Mouse (Mus musculus): Measurements from ENCODE around the gene Casz1. TPM values are rescaled to one million over a fixed set of nuclear protein-coding genes. Genes with fewer than 3 reads are reported as not detected.

Casz1 gene
- polyA plus RNA-seq, 1 experiment from 2014 or later: 3.1 TPM

GRCm38 (mm10) chr4:148902919-148903727 lies 98.9 kb downstream of the Casz1 start:
- Histone ChIP-seq H3K9me3 (no peaks in the 10 kb centered on the region), H3K4me1 (peaks cover 15% of the 10 kb centered on the region), H3K27ac (no peak overlapping the region), H3K36me3 (replicated peaks) (no peaks in the 10 kb centered on the region), H3K4me3 (replicated peaks) (no peak overlapping the region), H3K4me2 (0 out of 2 replicates have a peak overlapping the region, but pooled peaks have one; percentile 8), H3K9ac (no peak overlapping the region), H3K27me3 (peaks cover 77% of the 10 kb centered on the region)
- no peak for ATAC-seq (ENCODE audit: low FRiP score)
- WGBS: 26% methylated on average over 7 of the region's 8 CpGs

DNA sequence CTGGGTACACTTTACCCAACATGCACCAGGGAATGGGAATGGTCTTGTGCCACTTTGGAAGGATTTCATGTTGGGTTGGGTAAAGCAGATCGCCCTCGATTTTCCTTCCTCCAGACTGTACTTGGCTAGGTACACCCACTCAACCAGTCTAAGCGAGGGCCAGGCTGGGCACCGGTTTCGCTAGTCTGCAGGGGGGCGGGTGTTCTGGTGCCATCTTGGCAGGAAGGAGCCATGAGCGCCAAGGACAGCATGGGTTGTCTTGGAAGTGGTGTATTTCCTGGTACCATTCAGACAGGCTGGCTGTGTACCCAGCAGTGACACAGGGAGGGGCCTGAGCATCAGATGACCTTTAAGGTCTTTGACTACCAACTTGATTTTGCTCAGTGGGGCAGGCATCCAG lies 101.1 kb downstream of the Casz1 start:
- Histone ChIP-seq H3K9me3 (no peaks in the 10 kb centered on the region), H3K27me3 (peaks cover 61% of the 10 kb centered on the region), H3K27ac (no peak overlapping the region), H3K36me3 (replicated peaks) (no peaks in the 10 kb centered on the region), H3K4me1 (peaks cover 19% of the 10 kb centered on the region), H3K4me3 (replicated peaks) (no peak overlapping the region), H3K4me2 (no peak overlapping the region), H3K9ac (no peak overlapping the region)
- WGBS: 97% methylated on average over 7 of the region's 7 CpGs
- ATAC-seq (ENCODE audit: low FRiP score): no peak

GRCm38 (mm10) chr4:148906806-148907205 lies 102.6 kb downstream of the Casz1 start:
- Histone ChIP-seq H3K9ac (no peak overlapping the region), H3K4me1 (peaks cover 13% of the 10 kb centered on the region), H3K27me3 (peaks cover 59% of the 10 kb centered on the region), H3K27ac (no peak overlapping the region), H3K36me3 (replicated peaks) (no peaks in the 10 kb centered on the region), H3K4me3 (replicated peaks) (no peak overlapping the region), H3K4me2 (no peak overlapping the region), H3K9me3 (no peaks in the 10 kb centered on the region)
- no peak for ATAC-seq (ENCODE audit: low FRiP score)
- WGBS: 88% methylated on average over 10 of the region's 10 CpGs

GRCm38 (mm10) chr4:148908214-148908681 lies 104.0 kb downstream of the Casz1 start:
- no peak overlapping the region for H3K4me3 ChIP-seq (replicated peaks)
- no peak overlapping the region for H3K27ac ChIP-seq
- ATAC-seq (ENCODE audit: low FRiP score): no peak
- H3K4me2 ChIP-seq: no peak overlapping the region
- no peaks in the 10 kb centered on the region for H3K36me3 ChIP-seq (replicated peaks)
- WGBS: 58% methylated on average over 11 of the region's 11 CpGs
- peaks cover 51% of the 10 kb centered on the region for H3K27me3 ChIP-seq
- H3K4me1 ChIP-seq: peaks cover 18% of the 10 kb centered on the region
- H3K9me3 ChIP-seq: no peaks in the 10 kb centered on the region
- H3K9ac ChIP-seq: no peak overlapping the region

DNA sequence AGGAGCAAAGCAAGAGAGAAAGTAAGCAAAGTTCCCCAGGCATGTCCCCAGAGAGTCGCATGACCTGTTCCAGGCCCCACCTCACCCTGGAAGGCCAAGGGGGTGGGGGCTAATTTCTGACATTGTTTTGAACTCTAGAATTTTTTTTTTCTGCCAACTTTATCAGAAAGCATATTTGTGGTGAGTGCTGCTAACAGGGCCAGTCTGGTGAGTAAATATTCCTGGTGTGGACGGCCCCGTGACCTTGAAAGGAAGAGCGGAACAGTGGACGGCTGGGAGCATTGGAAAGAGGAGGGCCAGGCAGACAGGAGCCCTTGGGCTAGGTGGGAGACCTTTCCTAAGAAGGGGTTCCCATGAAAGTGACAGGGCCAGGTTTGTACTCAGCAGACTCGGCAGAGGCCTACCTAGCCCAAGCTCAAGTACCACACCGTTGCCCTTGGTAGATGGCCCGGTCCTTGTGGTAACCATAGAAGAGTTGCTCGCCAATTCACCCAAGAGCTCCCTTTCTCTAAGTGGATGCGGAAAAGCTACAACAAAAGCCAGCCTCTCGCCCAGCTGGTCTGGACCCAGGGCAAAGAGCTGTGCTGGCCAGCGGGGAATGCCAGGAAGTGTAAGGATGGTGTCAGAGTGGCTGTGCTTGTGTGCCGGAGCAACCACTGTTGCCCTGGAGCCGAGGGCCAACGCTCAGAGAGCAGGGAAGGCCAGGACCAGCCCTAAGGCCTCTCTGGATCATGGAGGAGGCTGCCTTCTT lies 104.7 kb downstream of the Casz1 start:
- H3K4me2 ChIP-seq: no peak overlapping the region
- no peak overlapping the region for H3K27ac ChIP-seq
- no peak for ATAC-seq (ENCODE audit: low FRiP score)
- H3K4me1 ChIP-seq: peaks cover 18% of the 10 kb centered on the region
- WGBS: 88% methylated on average over 15 of the region's 15 CpGs
- H3K36me3 ChIP-seq (replicated peaks): no peaks in the 10 kb centered on the region
- no peaks in the 10 kb centered on the region for H3K9me3 ChIP-seq
- no peak overlapping the region for H3K9ac ChIP-seq
- H3K27me3 ChIP-seq: peaks cover 48% of the 10 kb centered on the region
- H3K4me3 ChIP-seq (replicated peaks): no peak overlapping the region

DNA sequence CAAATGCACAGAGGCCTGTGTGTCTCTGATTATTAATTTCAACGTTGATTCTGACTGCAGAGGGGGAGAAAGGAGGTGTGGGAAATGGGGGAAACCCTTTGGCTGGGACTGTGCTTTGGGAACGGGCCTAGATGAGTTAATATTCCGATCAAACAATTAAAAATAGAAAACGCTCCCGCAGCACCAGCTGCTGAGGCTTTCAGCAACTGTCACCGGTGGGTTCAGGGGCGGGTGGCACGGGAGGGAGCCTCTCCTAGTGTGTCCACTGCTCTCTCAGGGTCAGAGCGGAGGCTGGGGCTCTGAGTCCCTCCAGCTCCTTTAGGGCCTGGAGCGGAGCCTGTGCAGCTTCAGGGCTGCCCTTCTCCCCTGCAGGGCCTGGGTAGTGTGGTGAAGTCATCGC lies 105.3 kb downstream of the Casz1 start:
- Histone ChIP-seq H3K27ac (no peak overlapping the region), H3K4me2 (no peak overlapping the region)
- 78% methylated on average over 11 of the region's 11 CpGs for WGBS

GRCm38 (mm10) chr4:148912134-148912533 lies 107.9 kb downstream of the Casz1 start:
- Histone ChIP-seq H3K27me3 (peaks cover 28% of the 10 kb centered on the region), H3K4me1 (peaks cover 41% of the 10 kb centered on the region), H3K9me3 (no peaks in the 10 kb centered on the region), H3K9ac (no peak overlapping the region), H3K27ac (no peak overlapping the region), H3K4me3 (replicated peaks) (no peak overlapping the region), H3K4me2 (no peak overlapping the region), H3K36me3 (replicated peaks) (no peaks in the 10 kb centered on the region)
- ATAC-seq (ENCODE audit: low FRiP score): no peak
- WGBS: 70% methylated on average over 7 of the region's 7 CpGs

More for the DNA sequence above, 105.3 kb downstream of the Casz1 start:
- Histone ChIP-seq H3K9me3 (no peaks in the 10 kb centered on the region), H3K36me3 (replicated peaks) (no peaks in the 10 kb centered on the region), H3K9ac (no peak overlapping the region; the same call in 1 of the 2 replicates), H3K4me3 (replicated peaks) (no peak overlapping the region), H3K27me3 (peaks cover 48% of the 10 kb centered on the region), H3K4me1 (peaks cover 24% of the 10 kb centered on the region)
- ATAC-seq (ENCODE audit: low FRiP score): no peak

- peaks cover 36% of the 10 kb centered on the region for H3K27me3 ChIP-seq
- WGBS: 49% methylated on average over 8 of the region's 8 CpGs
- ATAC-seq (ENCODE audit: low FRiP score): no peak
- peaks cover 41% of the 10 kb centered on the region for H3K4me1 ChIP-seq
- H3K4me3 ChIP-seq (replicated peaks): no peak overlapping the region
- H3K9me3 ChIP-seq: no peaks in the 10 kb centered on the region
- no peak overlapping the region for H3K4me2 ChIP-seq
- no peak overlapping the region for H3K27ac ChIP-seq
- H3K36me3 ChIP-seq (replicated peaks): no peaks in the 10 kb centered on the region
- no peak overlapping the region for H3K9ac ChIP-seq
These were observed 108.8 kb downstream of the Casz1 start for GRCm38 (mm10) chr4:148912826-148913590.

DNA sequence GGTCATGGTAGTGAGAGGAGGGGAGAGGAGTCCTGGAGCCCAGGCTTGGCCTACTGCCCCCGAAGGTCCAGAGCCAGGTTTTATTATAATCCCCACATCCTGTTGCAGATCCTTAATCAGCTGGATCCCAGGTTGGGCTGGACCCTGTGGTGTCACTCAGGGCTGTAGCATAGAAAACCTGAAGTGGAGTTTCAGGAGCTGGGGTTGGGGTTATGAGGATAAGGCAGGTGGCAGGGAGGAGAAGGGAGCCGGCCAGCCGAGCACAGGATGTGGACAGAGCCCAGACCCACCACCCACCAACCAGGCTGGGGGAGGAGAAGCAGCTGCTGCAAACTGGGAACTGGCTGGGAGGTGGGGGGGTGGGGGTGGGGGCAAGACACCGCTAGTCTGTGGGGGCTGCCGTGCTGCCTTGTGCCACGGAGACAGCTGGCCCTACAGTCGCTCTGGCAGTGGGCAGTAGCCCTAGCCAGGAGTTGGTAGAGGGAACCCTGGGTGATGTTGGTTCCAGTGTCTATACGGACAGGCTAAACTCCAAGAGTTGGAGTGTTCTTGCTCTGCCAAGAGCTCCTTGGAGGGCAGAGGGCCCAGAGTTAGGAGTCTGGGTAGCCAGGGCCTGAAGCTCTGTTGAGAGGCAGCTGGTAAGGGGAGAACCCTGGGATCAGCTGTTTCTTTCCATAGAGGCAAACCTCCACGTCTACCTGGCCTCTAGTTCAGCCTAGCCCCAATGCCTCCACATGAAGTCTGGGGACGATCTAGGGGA lies 110.8 kb downstream of the Casz1 start:
- H3K27me3 ChIP-seq: peaks cover 42% of the 10 kb centered on the region
- peaks cover 37% of the 10 kb centered on the region for H3K4me1 ChIP-seq
- peak; percentile 77 for ATAC-seq (ENCODE audit: low FRiP score)
- no peak overlapping the region for H3K4me3 ChIP-seq (replicated peaks)
- no peak overlapping the region for H3K9ac ChIP-seq
- H3K4me2 ChIP-seq: no peak overlapping the region
- H3K9me3 ChIP-seq: no peaks in the 10 kb centered on the region
- WGBS: 42% methylated on average over 10 of the region's 10 CpGs
- H3K36me3 ChIP-seq (replicated peaks): no peaks in the 10 kb centered on the region
- no peak overlapping the region for H3K27ac ChIP-seq

GRCm38 (mm10) chr4:148915849-148916248 lies 111.6 kb downstream of the Casz1 start:
- Histone ChIP-seq H3K4me2 (no peak overlapping the region), H3K27me3 (peaks cover 44% of the 10 kb centered on the region), H3K4me1 (peaks cover 44% of the 10 kb centered on the region), H3K36me3 (replicated peaks) (no peaks in the 10 kb centered on the region), H3K4me3 (replicated peaks) (no peak overlapping the region), H3K9ac (no peak overlapping the region), H3K27ac (no peak overlapping the region), H3K9me3 (no peaks in the 10 kb centered on the region)
- ATAC-seq (ENCODE audit: low FRiP score): no peak
- WGBS: 82% methylated on average over 14 of the region's 15 CpGs

GRCm38 (mm10) chr4:148918707-148919447 lies 114.6 kb downstream of the Casz1 start:
- H3K4me1 ChIP-seq: peaks cover 58% of the 10 kb centered on the region
- 67% methylated on average over 15 of the region's 15 CpGs for WGBS
- no peak overlapping the region for H3K9ac ChIP-seq
- no peaks in the 10 kb centered on the region for H3K9me3 ChIP-seq
- no peak overlapping the region for H3K4me2 ChIP-seq
- no peaks in the 10 kb centered on the region for H3K36me3 ChIP-seq (replicated peaks)
- H3K27me3 ChIP-seq: peaks cover 48% of the 10 kb centered on the region
- no peak overlapping the region for H3K27ac ChIP-seq
- ATAC-seq (ENCODE audit: low FRiP score): no peak
- no peak overlapping the region for H3K4me3 ChIP-seq (replicated peaks)
